Mouse (Mus musculus) heart, postnatal 36 days (tissue): Measurements from ENCODE around the gene Nomo1. TPM values are rescaled to one million over a fixed set of nuclear protein-coding genes. Genes with fewer than 3 reads are reported as not detected.

Experiments
- DNase-seq, 2 experiments: peaks; one replicate each; pipeline ENCODE4 v3.0.0; 2021 to 2022
- intact Hi-C: fragments of 180-260 bp; cut with DNase I; formaldehyde crosslinking; loops from one replicate; pipeline ENCODE4 v1.15.1; 2025
- total RNA-seq, 2 experiments: library from RNA; stranded (reverse); gene quantifications; 2 replicates each; pipeline ENCODE4 v1.2.3; 2021

Nomo1 gene
- total RNA-seq, 2 experiments from 2014 or later = 83.4 to 86.4 TPM

- intact Hi-C loops = loop anchor here (2.0 to 10.0 kb wide), 3 partner anchors 36 to 276 kb away; partner anchors contain the start of gene Myod1
- peak; percentile 43 to 67 for DNase-seq
Observed at GRCm38 (mm10) chr7:46098221-46098918, 64.9 kb downstream of the Nomo1 start.

GRCm38 (mm10) chr7:46098919-46099286 lies 65.4 kb downstream of the Nomo1 start:
- no peak for DNase-seq
- intact Hi-C loops = loop anchor here (2.0 to 10.0 kb wide), 3 partner anchors 36 to 276 kb away; partner anchors contain the start of gene Myod1

- intact Hi-C loops = loop anchor here (2.0 to 10.0 kb wide), 3 partner anchors 35 to 275 kb away; partner anchors contain the start of gene Myod1
- peak; percentile 12 to 47 for DNase-seq
Observed at GRCm38 (mm10) chr7:46099682-46100081, 66.2 kb downstream of the Nomo1 start.

GRCm38 (mm10) chr7:46100563-46100962 lies 67.1 kb downstream of the Nomo1 start, which contains the start of gene Kcnj11:
Gene Kcnj11, minus strand, starts transcription at chr7:46100764.
- intact Hi-C loops = no loop called here
- DNase-seq = peak; percentile 65 to 74

- no peak for DNase-seq
- intact Hi-C loops = no loop called here
Observed at GRCm38 (mm10) chr7:46103075-46103591, 69.6 kb downstream of the Nomo1 start.

- intact Hi-C loops = no loop called here
- peak in 1 of 2 experiments; percentile 25 for DNase-seq
Observed at GRCm38 (mm10) chr7:46103771-46104170, 70.3 kb downstream of the Nomo1 start.

GRCm38 (mm10) chr7:46104256-46104915 lies 70.9 kb downstream of the Nomo1 start:
- intact Hi-C loops = no loop called here
- DNase-seq = peak in 1 of 2 experiments; percentile 23

GRCm38 (mm10) chr7:46105484-46105883 lies 72.0 kb downstream of the Nomo1 start:
- intact Hi-C loops = no loop called here
- no peak for DNase-seq

- intact Hi-C loops = no loop called here
Observed at GRCm38 (mm10) chr7:46110079-46110478, 76.6 kb downstream of the Nomo1 start.

GRCm38 (mm10) chr7:46111212-46111817 lies 77.8 kb downstream of the Nomo1 start:
- no peak for DNase-seq
- intact Hi-C loops = no loop called here

More at GRCm38 (mm10) chr7:46110079-46110478, 76.6 kb downstream of the Nomo1 start:
- DNase-seq = no peak

GRCm38 (mm10) chr7:46111938-46112337 lies 78.4 kb downstream of the Nomo1 start:
- peak in 1 of 2 experiments; percentile 25 for DNase-seq
- intact Hi-C loops = no loop called here

- intact Hi-C loops = no loop called here
- DNase-seq = peak in 1 of 2 experiments; percentile 27
Observed at GRCm38 (mm10) chr7:46113435-46113834, 79.9 kb downstream of the Nomo1 start.

GRCm38 (mm10) chr7:46116118-46116581 lies 82.7 kb downstream of the Nomo1 start:
- peak; percentile 59 to 67 for DNase-seq
- intact Hi-C loops = loop anchor here (5.0 kb wide), 1 partner anchor 46 kb away; no protein-coding TSS in a partner anchor

GRCm38 (mm10) chr7:46117035-46117434 lies 83.5 kb downstream of the Nomo1 start:
- no peak for DNase-seq
- intact Hi-C loops = loop anchor here (5.0 kb wide), 1 partner anchor 45 kb away; no protein-coding TSS in a partner anchor

GRCm38 (mm10) chr7:46122964-46123363 lies 89.5 kb downstream of the Nomo1 start:
- DNase-seq = no peak
- intact Hi-C loops = no loop called here

GRCm38 (mm10) chr7:46124460-46124859 lies 91.0 kb downstream of the Nomo1 start:
- intact Hi-C loops = no loop called here

GRCm38 (mm10) chr7:46125340-46125739 lies 91.8 kb downstream of the Nomo1 start:
- intact Hi-C loops = no loop called here
- no peak for DNase-seq

More at GRCm38 (mm10) chr7:46124460-46124859, 91.0 kb downstream of the Nomo1 start:
- DNase-seq = no peak

- no peak for DNase-seq
- intact Hi-C loops = no loop called here
Observed at GRCm38 (mm10) chr7:46128196-46128595, 94.7 kb downstream of the Nomo1 start.

GRCm38 (mm10) chr7:46129463-46130179 lies 96.1 kb downstream of the Nomo1 start:
- DNase-seq = no peak
- intact Hi-C loops = no loop called here

- DNase-seq = no peak
- intact Hi-C loops = no loop called here
Observed at GRCm38 (mm10) chr7:46130723-46131122, 97.2 kb downstream of the Nomo1 start.
